Mouse (Mus musculus) neural tube, embryonic 13.5 days (tissue): ENCODE measurements around the gene Spsb4. TPM values are rescaled to one million over a fixed set of nuclear protein-coding genes. Genes with fewer than 3 reads are reported as not detected.
"Not testable (repeated sequence)": the region's sequence is repeated elsewhere in the genome, so short reads cannot be mapped to it uniquely, and the experiment has no call there.

Source experiments
- ATAC-seq: fragments of 200-750 bp; cut with Nextera tagmentation; 2 replicates; pipeline ENCODE4 v1.8.0; 2017; ENCODE audit warnings: low read depth, mild to moderate bottlenecking, moderate TSS enrichment, moderate library complexity
- H3K27ac ChIP-seq: fragments of 300-500 bp; sonication (generic); replicated peaks from 2 replicates; pipeline ENCODE4 v1.5.1; 2015; ENCODE audit warnings: moderate library complexity, mild to moderate bottlenecking, inconsistent platforms
- H3K27me3 ChIP-seq: fragments of 300-500 bp; sonication (generic); 2 replicates; pipeline ENCODE4 v1.6.1; 2015; ENCODE audit warnings: mild to moderate bottlenecking, inconsistent platforms
- H3K36me3 ChIP-seq: fragments of 300-500 bp; sonication (generic); 2 replicates; pipeline ENCODE4 v1.6.1; 2015; ENCODE audit warnings: mild to moderate bottlenecking, inconsistent platforms
- H3K4me1 ChIP-seq: fragments of 300-500 bp; sonication (generic); replicated peaks from 2 replicates; pipeline ENCODE4 v1.6.1; 2015; ENCODE audit warnings: inconsistent platforms
- H3K4me2 ChIP-seq: fragments of 300-500 bp; sonication (generic); 2 replicates; pipeline ENCODE4 v1.6.1; 2015; ENCODE audit warnings: inconsistent platforms, mild to moderate bottlenecking, moderate library complexity
- H3K4me3 ChIP-seq: fragments of 300-500 bp; sonication (generic); 2 replicates; pipeline ENCODE4 v1.5.1; 2015; ENCODE audit warnings: mild to moderate bottlenecking, inconsistent platforms
- H3K9ac ChIP-seq: fragments of 300-500 bp; sonication (generic); 2 replicates; pipeline ENCODE4 v1.6.1; 2015; ENCODE audit warnings: moderate library complexity, mild to moderate bottlenecking, inconsistent platforms
- H3K9me3 ChIP-seq: fragments of 300-500 bp; sonication (generic); 2 replicates; pipeline ENCODE4 v1.6.1; 2016; ENCODE audit warnings: inconsistent platforms
- WGBS: fragments of 180-500 bp; shearing (Covaris S2); methylation state at CpG from one replicate; pipeline ENCODE4 v1.1.7; 2015; 5-methylcytosine and 5-hydroxymethylcytosine counted together
- polyA plus RNA-seq: library from polyadenylated mRNA; unstranded; fragments of >200 nt; fragmentation: Nextera tagmentation; extraction: Ambion mirVana; gene quantifications from 2 replicates; pipeline ENCODE4 v1.2.1, GENCODE M21; 2015

Gene Spsb4
- polyA plus RNA-seq, 1 experiment from 2014 or later = 59.6 TPM

DNA sequence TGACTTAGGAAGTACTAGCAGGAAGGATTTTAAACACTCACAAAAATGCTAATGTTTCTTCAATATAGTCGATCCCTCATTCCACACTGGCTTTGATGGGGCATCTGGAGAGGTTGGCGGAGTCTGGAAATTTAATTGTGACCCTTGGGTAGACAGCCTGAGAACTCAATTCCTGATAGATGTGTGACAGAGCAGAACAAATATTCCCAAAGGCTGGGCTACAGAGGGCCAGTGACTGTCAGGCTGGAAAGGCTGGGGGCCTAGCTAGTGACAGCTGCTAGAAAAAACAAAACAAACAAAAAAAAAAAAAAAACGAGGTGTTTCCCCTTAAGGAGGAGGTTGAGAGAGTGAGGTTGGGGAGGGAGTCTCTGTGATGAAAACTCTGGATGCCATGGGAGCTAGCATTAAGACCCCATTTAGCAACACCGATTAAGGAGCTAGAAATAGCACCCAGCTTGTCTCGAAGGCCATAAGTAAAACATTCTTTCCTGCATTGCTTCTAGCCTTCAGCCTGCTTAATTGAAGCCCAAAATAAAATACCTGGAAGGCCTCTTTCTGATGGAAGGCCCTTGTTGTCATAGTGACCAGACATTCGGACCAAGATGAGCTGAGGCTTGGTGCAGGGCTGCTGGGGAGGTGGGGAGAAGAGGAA, 61.9 kb downstream of the Spsb4 start:
- H3K9ac ChIP-seq = no peak overlapping the region
- no peak overlapping the region for H3K4me2 ChIP-seq
- H3K9me3 ChIP-seq = no peaks in the 10 kb centered on the region
- H3K36me3 ChIP-seq = 0 out of 2 replicates have a peak, but pooled peaks cover 6% of the 10 kb centered on the region
- peak overlapping the region; percentile 74 for H3K27ac ChIP-seq
- WGBS = 20% methylated on average over 6 of the region's 6 CpGs
- H3K4me1 ChIP-seq = peaks cover 80% of the 10 kb centered on the region
- ATAC-seq = no peak
- H3K4me3 ChIP-seq = no peak overlapping the region
- H3K27me3 ChIP-seq = no peaks in the 10 kb centered on the region

DNA sequence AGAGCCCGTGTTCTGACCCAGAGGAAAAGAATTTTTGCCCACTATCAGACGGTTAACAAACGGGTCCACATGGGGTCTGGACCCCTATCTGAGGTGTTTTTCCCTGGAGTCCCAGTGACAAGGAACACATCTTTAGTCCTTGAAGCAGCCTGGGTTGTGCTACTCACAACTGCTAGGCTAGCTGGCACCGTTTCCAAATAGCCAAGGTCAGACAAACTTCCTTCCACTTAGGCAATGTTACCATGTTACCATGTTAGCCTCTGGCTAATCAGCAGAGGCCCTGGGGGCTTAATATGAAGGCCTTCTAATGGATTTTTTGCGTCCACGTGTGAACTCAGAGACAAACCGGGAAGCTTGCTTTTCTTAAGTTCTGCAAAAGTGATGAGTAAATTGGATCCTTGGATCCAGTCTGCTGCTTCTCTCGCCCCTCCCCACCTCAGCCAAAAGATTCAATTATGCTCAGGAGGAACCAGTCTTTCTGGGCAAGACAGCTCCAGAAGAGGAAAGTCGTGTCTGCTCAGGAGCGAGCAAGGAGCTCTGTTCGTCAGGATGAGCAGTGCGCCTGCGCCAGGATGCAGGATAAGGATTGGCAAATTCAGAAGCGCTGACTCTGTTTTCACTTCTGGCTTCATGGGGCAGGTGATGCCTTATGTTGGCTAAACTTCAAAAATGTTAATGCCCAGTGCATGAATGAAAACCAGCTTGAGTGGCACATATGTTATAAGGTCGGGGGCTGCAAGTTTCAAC, 64.4 kb downstream of the Spsb4 start:
- ATAC-seq = no peak
- H3K36me3 ChIP-seq = 0 out of 2 replicates have a peak, but pooled peaks cover 6% of the 10 kb centered on the region
- H3K9ac ChIP-seq = no peak overlapping the region
- H3K4me2 ChIP-seq = no peak overlapping the region
- no peaks in the 10 kb centered on the region for H3K27me3 ChIP-seq
- H3K4me3 ChIP-seq = no peak overlapping the region
- no peaks in the 10 kb centered on the region for H3K9me3 ChIP-seq
- 81% methylated on average over 15 of the region's 15 CpGs for WGBS
- H3K27ac ChIP-seq = peak overlapping the region; percentile 38; the same call in 1 of the 2 replicates
- H3K4me1 ChIP-seq = peaks cover 95% of the 10 kb centered on the region

DNA sequence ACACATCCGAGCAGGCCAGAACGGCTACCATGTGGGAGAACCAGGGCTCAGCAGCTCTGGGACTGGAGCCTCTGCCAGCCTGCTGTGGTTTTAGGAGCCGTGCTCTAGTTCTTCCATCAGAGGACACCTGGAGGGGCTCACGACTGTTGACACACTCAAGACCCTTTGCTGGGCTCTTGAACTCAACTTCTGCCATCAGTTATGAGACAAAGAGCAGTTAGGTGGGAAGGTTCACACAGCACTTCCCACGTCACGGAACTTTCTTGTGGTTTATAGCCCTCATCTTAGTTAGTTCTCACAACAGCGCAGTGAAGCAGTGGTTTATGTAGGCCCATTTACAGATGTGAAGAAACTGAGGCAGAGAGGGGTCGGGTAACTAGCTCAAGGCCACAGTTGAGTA, 65.2 kb downstream of the Spsb4 start:
- H3K9ac ChIP-seq = no peak overlapping the region
- no peak overlapping the region for H3K4me2 ChIP-seq
- no peaks in the 10 kb centered on the region for H3K9me3 ChIP-seq
- H3K4me3 ChIP-seq = no peak overlapping the region
- H3K36me3 ChIP-seq = 0 out of 2 replicates have a peak, but pooled peaks cover 6% of the 10 kb centered on the region
- H3K27ac ChIP-seq = no peak overlapping the region
- no peaks in the 10 kb centered on the region for H3K27me3 ChIP-seq
- no peak for ATAC-seq
- H3K4me1 ChIP-seq = peaks cover 95% of the 10 kb centered on the region
- WGBS = 84% methylated on average over 8 of the region's 8 CpGs

- WGBS = 50% methylated on average over 9 of the region's 9 CpGs
- ATAC-seq = no peak
Measured at GRCm38 (mm10) chr9:96952310-96952975, 66.2 kb downstream of the Spsb4 start.

GRCm38 (mm10) chr9:96949551-96949950, 69.1 kb downstream of the Spsb4 start:
- WGBS = 75% methylated on average over 9 of the region's 9 CpGs
- Histone ChIP-seq H3K9ac (no peak overlapping the region), H3K4me2 (no peak overlapping the region), H3K9me3 (no peaks in the 10 kb centered on the region), H3K4me1 (peaks cover 79% of the 10 kb centered on the region), H3K36me3 (no peaks in the 10 kb centered on the region), H3K27ac (peak overlapping the region; percentile 56; the same call in 1 of the 2 replicates), H3K4me3 (no peak overlapping the region), H3K27me3 (no peaks in the 10 kb centered on the region)
- no peak for ATAC-seq

More at GRCm38 (mm10) chr9:96952310-96952975, 66.2 kb downstream of the Spsb4 start:
- H3K27me3 ChIP-seq = no peaks in the 10 kb centered on the region
- no peaks in the 10 kb centered on the region for H3K9me3 ChIP-seq
- H3K27ac ChIP-seq = peak overlapping the region; percentile 46
- peaks cover 95% of the 10 kb centered on the region for H3K4me1 ChIP-seq
- H3K4me2 ChIP-seq = no peak overlapping the region
- H3K36me3 ChIP-seq = 0 out of 2 replicates have a peak, but pooled peaks cover 6% of the 10 kb centered on the region
- H3K9ac ChIP-seq = no peak overlapping the region
- H3K4me3 ChIP-seq = no peak overlapping the region

GRCm38 (mm10) chr9:96948546-96948945, 70.1 kb downstream of the Spsb4 start:
- no peak overlapping the region; the same call in 1 of the 2 replicates for H3K27ac ChIP-seq
- H3K9me3 ChIP-seq = no peaks in the 10 kb centered on the region
- H3K36me3 ChIP-seq = peaks cover 2% of the 10 kb centered on the region; the same call in 1 of the 2 replicates
- ATAC-seq = no peak
- H3K4me2 ChIP-seq = no peak overlapping the region
- WGBS = 83% methylated on average over 5 of the region's 5 CpGs
- H3K4me3 ChIP-seq = no peak overlapping the region
- no peak overlapping the region for H3K9ac ChIP-seq
- H3K4me1 ChIP-seq = peaks cover 69% of the 10 kb centered on the region
- H3K27me3 ChIP-seq = no peaks in the 10 kb centered on the region

DNA sequence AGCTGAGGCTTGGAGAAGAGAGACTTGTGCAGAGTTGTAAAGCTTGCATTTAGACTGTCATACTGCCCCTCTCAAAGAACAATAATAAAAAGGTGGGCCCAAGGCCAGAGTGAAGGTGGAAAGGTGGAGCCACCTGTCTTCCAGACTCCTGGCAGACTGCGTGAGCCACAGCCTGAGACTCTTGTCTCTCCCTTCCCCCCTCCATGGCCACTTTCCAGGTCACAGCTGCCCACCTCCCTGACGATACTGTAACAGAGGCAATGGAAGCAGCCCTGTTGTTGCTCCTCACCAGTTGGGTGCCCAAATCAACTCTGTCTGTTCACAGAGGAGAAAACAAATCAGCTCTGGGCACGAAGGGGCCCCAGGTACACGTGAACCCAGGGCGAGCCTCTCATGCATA, 71.5 kb downstream of the Spsb4 start:
- H3K36me3 ChIP-seq = peaks cover 16% of the 10 kb centered on the region; the same call in 1 of the 2 replicates
- H3K4me2 ChIP-seq = no peak overlapping the region
- H3K4me1 ChIP-seq = peaks cover 55% of the 10 kb centered on the region
- no peak overlapping the region for H3K27ac ChIP-seq
- WGBS = 70% methylated on average over 5 of the region's 5 CpGs
- H3K27me3 ChIP-seq = no peaks in the 10 kb centered on the region
- H3K4me3 ChIP-seq = no peak overlapping the region
- no peak overlapping the region for H3K9ac ChIP-seq
- ATAC-seq = no peak
- H3K9me3 ChIP-seq = no peaks in the 10 kb centered on the region

- peak overlapping the region; percentile 33; the same call in 1 of the 2 replicates for H3K27ac ChIP-seq
- H3K36me3 ChIP-seq = peaks cover 28% of the 10 kb centered on the region
- H3K9me3 ChIP-seq = no peaks in the 10 kb centered on the region
- ATAC-seq = no peak
- H3K27me3 ChIP-seq = no peaks in the 10 kb centered on the region
- H3K4me1 ChIP-seq = peaks cover 33% of the 10 kb centered on the region
- 66% methylated on average over 16 of the region's 16 CpGs for WGBS
- no peak overlapping the region for H3K9ac ChIP-seq
- no peak overlapping the region for H3K4me3 ChIP-seq
- no peak overlapping the region for H3K4me2 ChIP-seq
Measured at GRCm38 (mm10) chr9:96944517-96944916, 74.1 kb downstream of the Spsb4 start.

DNA sequence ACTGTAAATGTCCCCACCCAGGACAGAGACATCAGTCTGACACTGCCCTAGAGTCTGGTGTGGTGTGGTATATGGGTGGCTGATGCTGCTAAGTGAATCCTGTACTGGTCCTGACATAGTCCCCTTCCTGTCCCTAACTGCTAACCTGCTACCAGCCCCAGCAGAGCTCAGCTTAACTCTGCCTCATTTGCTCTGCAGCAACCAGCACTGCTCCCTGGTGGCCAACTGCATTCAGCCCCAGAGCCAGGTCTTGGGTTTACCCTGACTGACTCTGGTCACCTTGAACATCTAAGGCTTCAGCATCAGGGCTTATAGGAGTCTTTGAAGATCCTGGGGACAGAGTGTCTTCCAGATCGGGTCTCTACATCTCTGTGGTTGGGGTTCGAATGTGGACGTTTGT, 75.7 kb downstream of the Spsb4 start:
- no peak overlapping the region for H3K9ac ChIP-seq
- no peak for ATAC-seq
- 95% methylated on average over 3 of the region's 3 CpGs for WGBS
- H3K27me3 ChIP-seq = no peaks in the 10 kb centered on the region
- no peaks in the 10 kb centered on the region for H3K9me3 ChIP-seq
- no peak overlapping the region for H3K27ac ChIP-seq
- H3K4me3 ChIP-seq = no peak overlapping the region
- no peak overlapping the region for H3K4me2 ChIP-seq
- H3K36me3 ChIP-seq = peaks cover 28% of the 10 kb centered on the region
- peaks cover 33% of the 10 kb centered on the region for H3K4me1 ChIP-seq

DNA sequence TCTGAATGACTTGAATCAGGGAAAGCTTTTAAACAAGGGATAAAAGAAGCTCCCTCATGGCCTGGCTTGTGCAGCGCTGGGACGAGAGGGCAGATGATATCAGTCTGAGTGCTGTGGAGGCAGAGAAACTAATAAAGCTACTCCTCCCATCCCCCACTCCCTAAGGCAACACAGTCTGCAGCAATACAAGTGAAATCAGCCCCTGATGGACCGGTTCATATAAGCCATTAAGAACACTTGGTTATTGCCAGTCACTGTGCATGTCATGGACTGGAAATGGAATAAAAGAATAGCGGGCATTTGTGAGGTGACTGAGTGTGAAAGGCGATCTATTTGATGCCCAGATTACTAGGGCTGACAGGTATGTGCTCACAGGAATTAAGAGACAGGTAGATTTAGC, 79.8 kb downstream of the Spsb4 start:
- 0 out of 2 replicates have a peak overlapping the region, but pooled peaks have one; percentile 8 for H3K9ac ChIP-seq
- H3K36me3 ChIP-seq = peaks cover 28% of the 10 kb centered on the region
- H3K9me3 ChIP-seq = no peaks in the 10 kb centered on the region
- no peak overlapping the region for H3K4me2 ChIP-seq
- H3K4me3 ChIP-seq = no peak overlapping the region
- 38% methylated on average over 5 of the region's 5 CpGs for WGBS
- ATAC-seq = peak; percentile 87
- peaks cover 22% of the 10 kb centered on the region for H3K4me1 ChIP-seq
- peak overlapping the region; percentile 89 for H3K27ac ChIP-seq
- H3K27me3 ChIP-seq = no peaks in the 10 kb centered on the region

- peaks cover 22% of the 10 kb centered on the region for H3K4me1 ChIP-seq
- not testable (repeated sequence) for H3K27me3 ChIP-seq, H3K9ac ChIP-seq, H3K4me2 ChIP-seq, H3K4me3 ChIP-seq, H3K36me3 ChIP-seq, H3K9me3 ChIP-seq, H3K27ac ChIP-seq, ATAC-seq
- WGBS = 96% methylated on average over 2 of the region's 2 CpGs
Measured at GRCm38 (mm10) chr9:96936427-96936826, 82.2 kb downstream of the Spsb4 start.
